In genomic region chr2:119674525-119675214, GRCm38 (mm10) we compare ENCODE assay signal across 8 mouse cellular contexts. TPM values are rescaled to one million over a fixed set of nuclear protein-coding genes. Genes with fewer than 3 reads are reported as not detected.
A peak's percentile ranks its signal among the peaks of the same experiment; 100 is the strongest.
DNase-seq lines count a peak whose midpoint lies in the region; ATAC-seq and TF ChIP-seq lines count a peak whose summit lies in the region.

Gene Rtf1 (plus strand): TSS chr2:119675068.

- H3K27ac ChIP-seq in forebrain, embryonic 11.5 days (ENCODE audit: low read depth, low read length): peak within 1 kb of the TSS; percentile 21; the same call in 1 of the 2 replicates
- peak within 1 kb of the TSS; percentile 88 for H3K27ac ChIP-seq in heart, postnatal 0 days (ENCODE audit: low read depth)
- peak within 1 kb of the TSS; percentile 86 for H3K27ac ChIP-seq in liver, embryonic 16.5 days (ENCODE audit: low read length)
- H3K27ac ChIP-seq in neural tube, embryonic 13.5 days (replicated peaks): peak within 1 kb of the TSS; percentile 85
- H3K27ac ChIP-seq in testis, adult 2 months (ENCODE audit: control insufficient read depth, insufficient read depth, low read depth, low read length): peak within 1 kb of the TSS; percentile 100

- H3K4me2 ChIP-seq in forebrain, embryonic 11.5 days (ENCODE audit: low read depth, low read length, severe bottlenecking): peak within 1 kb of the TSS; percentile 84
- H3K4me2 ChIP-seq in heart, postnatal 0 days (ENCODE audit: low read depth, low read length): peak within 1 kb of the TSS; percentile 76
- peak within 1 kb of the TSS; percentile 76 for H3K4me2 ChIP-seq in liver, embryonic 16.5 days (ENCODE audit: low read depth, low read length)
- peak within 1 kb of the TSS; percentile 93 for H3K4me2 ChIP-seq in neural tube, embryonic 13.5 days

- WGBS in forebrain, embryonic 11.5 days: under 1% methylated on average over 44 of the region's 58 CpGs
- under 1% methylated on average over 40 of the region's 58 CpGs for WGBS in heart, postnatal 0 days
- under 1% methylated on average over 51 of the region's 58 CpGs for WGBS in liver, embryonic 16.5 days (ENCODE audit: insufficient replicate concordance)
- WGBS in neural tube, embryonic 13.5 days: under 1% methylated on average over 40 of the region's 58 CpGs

- H3K27me3 ChIP-seq in forebrain, embryonic 11.5 days (ENCODE audit: control insufficient read depth, insufficient read depth, low read length): no peaks in the 10 kb centered on the region
- no peaks in the 10 kb centered on the region for H3K27me3 ChIP-seq in heart, postnatal 0 days (ENCODE audit: control insufficient read depth, insufficient read depth, low read length)
- H3K27me3 ChIP-seq in liver, embryonic 16.5 days (ENCODE audit: control insufficient read depth, insufficient read depth, low read depth, low read length): no peaks in the 10 kb centered on the region; the same call in 1 of the 2 replicates
- H3K27me3 ChIP-seq in neural tube, embryonic 13.5 days: peaks cover 17% of the 10 kb centered on the region; the same call in 1 of the 2 replicates
- no peaks in the 10 kb centered on the region for H3K27me3 ChIP-seq in testis, adult 2 months (ENCODE audit: control insufficient read depth, insufficient read depth, low read length)

- no peaks in the 10 kb centered on the region for H3K4me1 ChIP-seq in forebrain, embryonic 11.5 days (replicated peaks; ENCODE audit: control insufficient read depth, insufficient read depth, low read length)
- peaks cover 9% of the 10 kb centered on the region; the same call in 1 of the 2 replicates for H3K4me1 ChIP-seq in heart, postnatal 0 days (ENCODE audit: control insufficient read depth, insufficient read depth)
- H3K4me1 ChIP-seq in liver, embryonic 16.5 days (ENCODE audit: control insufficient read depth, low read depth, low read length): peaks cover 4% of the 10 kb centered on the region; the same call in 1 of the 2 replicates
- H3K4me1 ChIP-seq in neural tube, embryonic 13.5 days (replicated peaks): peaks cover 33% of the 10 kb centered on the region
- H3K4me1 ChIP-seq in testis, adult 2 months (ENCODE audit: control insufficient read depth, insufficient read depth, low read length): no peaks in the 10 kb centered on the region; the same call in 1 of the 2 replicates

- H3K9me3 ChIP-seq in forebrain, embryonic 11.5 days (ENCODE audit: control insufficient read depth, low read length): no peaks in the 10 kb centered on the region
- H3K9me3 ChIP-seq in heart, postnatal 0 days (replicated peaks; ENCODE audit: control insufficient read depth, low read length): no peaks in the 10 kb centered on the region
- no peaks in the 10 kb centered on the region for H3K9me3 ChIP-seq in liver, embryonic 16.5 days (replicated peaks; ENCODE audit: control insufficient read depth, low read length)
- H3K9me3 ChIP-seq in neural tube, embryonic 13.5 days: no peaks in the 10 kb centered on the region

- peak; percentile 93 to 95 for DNase-seq in CD8-positive naive resting alpha-beta T cell, adult 2 months (ENCODE audit: low read depth in 2 of 2, low spot score in 2 of 2)
- DNase-seq in c-Kit-positive CD71-negative TER-119-negative erythroid progenitor cells, embryonic 14.5 days (ENCODE audit: low read depth): peak; percentile 69
- DNase-seq in forebrain, embryonic 11.5 days (ENCODE audit: low spot score): peak; percentile 98
- peak; percentile 90 for DNase-seq in heart, postnatal 0 days (ENCODE audit: low spot score)
- peak; percentile 99 for DNase-seq in kidney, postnatal 4 days

- TF ChIP-seq POLR2A in testis, adult 2 months (IDR thresholded peaks at IDR 0.05; ENCODE audit: control insufficient read depth, low read depth, low read length): peak; percentile 91

- peak within 1 kb of the TSS; percentile 96 for H3K9ac ChIP-seq in forebrain, embryonic 11.5 days (ENCODE audit: low read length)
- peak within 1 kb of the TSS; percentile 87 for H3K9ac ChIP-seq in heart, postnatal 0 days (replicated peaks; ENCODE audit: low read depth, low read length)
- H3K9ac ChIP-seq in liver, embryonic 16.5 days (ENCODE audit: low read depth, low read length): peak within 1 kb of the TSS; percentile 94
- H3K9ac ChIP-seq in neural tube, embryonic 13.5 days: peak within 1 kb of the TSS; percentile 94

- TF ChIP-seq CTCF in heart, postnatal 0 days (IDR thresholded peaks at IDR 0.05; ENCODE audit: low read depth): no peak
- no peak for TF ChIP-seq CTCF in testis, adult 2 months (IDR thresholded peaks at IDR 0.05; ENCODE audit: control insufficient read depth, insufficient read depth, insufficient replicate concordance, low read depth, low read length)

- no peak for TF ChIP-seq EP300 in heart, postnatal 0 days (IDR thresholded peaks at IDR 0.05; ENCODE audit: low read depth)

- ATAC-seq in forebrain, embryonic 11.5 days (replicated peaks; ENCODE audit: low FRiP score): peak; percentile 96
- ATAC-seq in heart, postnatal 0 days (ENCODE audit: insufficient read depth, low read depth): peak; percentile 98
- peak; percentile 93 for ATAC-seq in liver, embryonic 16.5 days (ENCODE audit: low read depth)
- peak; percentile 97 for ATAC-seq in neural tube, embryonic 13.5 days (ENCODE audit: low read depth)

- peak within 1 kb of the TSS; percentile 99 for H3K4me3 ChIP-seq in forebrain, embryonic 11.5 days (ENCODE audit: low read depth, low read length)
- H3K4me3 ChIP-seq in heart, postnatal 0 days (ENCODE audit: low read depth, low read length): peak within 1 kb of the TSS; percentile 83
- H3K4me3 ChIP-seq in liver, embryonic 16.5 days (ENCODE audit: low read depth, low read length): peak within 1 kb of the TSS; percentile 97
- H3K4me3 ChIP-seq in neural tube, embryonic 13.5 days: peak within 1 kb of the TSS; percentile 100
- H3K4me3 ChIP-seq in testis, adult 2 months (ENCODE audit: control insufficient read depth, low read depth, low read length): peak within 1 kb of the TSS; percentile 99

- no peaks in the 10 kb centered on the region for H3K36me3 ChIP-seq in forebrain, embryonic 11.5 days (ENCODE audit: control insufficient read depth, insufficient read depth, low read length)
- 0 out of 2 replicates have a peak, but pooled peaks cover 3% of the 10 kb centered on the region for H3K36me3 ChIP-seq in heart, postnatal 0 days (replicated peaks; ENCODE audit: control insufficient read depth, insufficient read depth, low read length)
- H3K36me3 ChIP-seq in liver, embryonic 16.5 days (ENCODE audit: control insufficient read depth, insufficient read depth): no peaks in the 10 kb centered on the region
- H3K36me3 ChIP-seq in neural tube, embryonic 13.5 days: no peaks in the 10 kb centered on the region
- H3K36me3 ChIP-seq in testis, adult 2 months (ENCODE audit: control insufficient read depth, insufficient read depth, low read length): no peaks in the 10 kb centered on the region

RNA-seq across cellular contexts. Expression of gene Rtf1, which starts in this region (rescaled TPM):
- polyA plus RNA-seq in forebrain, embryonic 11.5 days (2014; fragmentation: Nextera tagmentation; extraction: Ambion mirVana): 32.1 and 39.5 TPM in 2 replicates
- 7.9 and 10.2 TPM in 2 replicates for total RNA-seq in heart, postnatal 0 days (2014; rRNA removed; ENCODE audit: low replicate concordance)
- polyA plus RNA-seq in heart, postnatal 0 days (2015; fragmentation: Nextera tagmentation; extraction: Ambion mirVana): 24.3 and 25.6 TPM in 2 replicates
- 10.6 and 13.2 TPM in 2 replicates for polyA plus RNA-seq in liver, embryonic 16.5 days (2015; fragmentation: Nextera tagmentation; extraction: Ambion mirVana)
- polyA plus RNA-seq in neural tube, embryonic 13.5 days (2015; fragmentation: Nextera tagmentation; extraction: Ambion mirVana): 54.8 and 67.0 TPM in 2 replicates
- polyA plus RNA-seq in testis, adult 2 months (2012; rRNA removed): 9.3 and 11.8 TPM in 2 replicates

Comparison
In these comparisons a context has a peak if more than half of its experiments do, and no peak if none do; other contexts are left out.
1. Peak in every context shown above with its lines: DNase-seq, ATAC-seq, H3K4me3 ChIP-seq and H3K27ac ChIP-seq.
2. H3K27ac ChIP-seq: peak in every context shown above with its lines; median percentile 100 in testis, adult 2 months; 88 in heart, postnatal 0 days; 86 in liver, embryonic 16.5 days; 85 in neural tube, embryonic 13.5 days; 21 in forebrain, embryonic 11.5 days.